Mouse (Mus musculus): ENCODE data around the gene Myh7b. TPM values are rescaled to one million over a fixed set of nuclear protein-coding genes. Genes with fewer than 3 reads are reported as not detected.

The Myh7b gene
- under 1 TPM in 2 of 26 experiments, not detected in 24; 0.10 to 0.14 TPM for total RNA-seq (2018; cell fraction: chromatin; rRNA removed)
- total RNA-seq (2018; cell fraction: cytosol; rRNA removed) = under 1 TPM in 1 of 26 experiments, not detected in 25; 0.03 TPM
- not detected for total RNA-seq (2018; cell fraction: nucleus; rRNA removed)
- not detected in 3 replicates for polyA plus RNA-seq (2018)

DNA sequence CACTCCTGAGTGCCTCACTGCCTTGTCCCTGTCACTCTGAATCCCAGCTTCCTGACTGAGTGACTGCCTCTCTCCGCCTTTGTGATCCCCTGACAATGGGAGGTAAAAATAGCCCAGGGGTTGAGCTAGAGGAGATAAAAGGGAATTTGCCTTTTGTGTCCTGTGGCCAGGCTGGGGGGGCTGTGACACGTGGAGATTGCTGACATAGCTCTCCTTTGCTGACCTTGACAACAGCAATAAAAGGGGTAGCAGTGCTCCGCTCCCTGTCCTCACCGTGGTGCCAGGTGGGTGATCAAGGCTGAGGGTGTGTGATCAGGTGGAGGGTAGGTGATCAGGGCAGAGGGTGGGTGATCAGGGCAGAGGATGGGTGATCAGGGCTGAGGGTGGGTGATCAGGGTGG lies at the start of gene Myh7b:
Myh7b (plus strand) TSS at position 235 of the 400 bp plus-strand sequence.
- Histone ChIP-seq H3K4me3 (ENCODE audit: inconsistent target) (no peak within 1 kb of the TSS), H3K36me3 (ENCODE audit: inconsistent target) (no peaks in the 10 kb centered on the region), H3K79me2 (ENCODE audit: inconsistent target) (no peaks in the 10 kb centered on the region), H3K27ac (no peak within 1 kb of the TSS)
- 61% methylated on average over 4 of the region's 4 CpGs for WGBS (ENCODE audit: missing documents)

DNA sequence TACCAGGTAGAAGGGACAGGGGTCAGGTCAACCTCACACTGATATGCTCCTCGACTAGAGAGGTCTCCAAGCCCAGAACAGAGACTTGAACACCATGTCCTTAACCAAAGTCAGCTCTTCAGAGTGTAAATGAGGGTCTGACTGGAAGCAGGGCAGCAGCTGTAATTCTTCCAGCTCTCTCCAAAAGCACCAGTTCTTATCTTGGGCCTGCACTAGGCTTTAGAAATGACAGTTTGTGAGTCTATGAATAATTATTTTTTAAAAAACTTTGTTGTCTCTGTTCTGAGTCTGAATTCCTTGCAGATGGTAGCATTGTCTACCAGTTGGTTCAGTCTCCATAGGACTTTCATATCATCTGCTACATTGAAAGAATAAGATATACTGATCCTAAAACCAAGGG lies 48.8 kb upstream of the Myh7b start:
- WGBS (ENCODE audit: missing documents) = 60% methylated on average over 1 of the region's 1 CpGs
- H3K4me3 ChIP-seq (ENCODE audit: inconsistent target) = no peak overlapping the region
- H3K27ac ChIP-seq = no peak overlapping the region
- no peaks in the 10 kb centered on the region for H3K79me2 ChIP-seq (ENCODE audit: inconsistent target)
- H3K36me3 ChIP-seq (ENCODE audit: inconsistent target) = no peaks in the 10 kb centered on the region

DNA sequence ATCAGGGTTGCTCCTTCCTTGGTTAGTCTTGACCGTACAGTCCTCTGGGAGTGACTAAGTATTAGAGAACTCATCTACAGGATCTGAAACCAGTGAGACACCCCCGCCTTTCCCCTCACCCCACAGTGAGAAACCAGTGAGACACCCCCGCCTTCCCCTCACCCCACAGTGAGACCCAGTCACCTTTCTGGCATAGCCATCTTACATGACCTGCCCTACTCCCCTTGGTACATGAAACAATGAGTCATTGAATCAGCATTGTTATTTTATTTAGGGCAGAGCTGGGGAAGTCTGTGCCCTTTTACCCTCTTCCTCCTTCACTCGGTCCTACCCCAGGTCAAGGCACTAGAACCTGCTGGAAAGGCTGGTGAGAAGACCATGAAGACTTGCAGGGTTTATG lies 48.1 kb upstream of the Myh7b start:
- Histone ChIP-seq H3K79me2 (ENCODE audit: inconsistent target) (no peaks in the 10 kb centered on the region), H3K4me3 (ENCODE audit: inconsistent target) (no peak overlapping the region), H3K36me3 (ENCODE audit: inconsistent target) (no peaks in the 10 kb centered on the region), H3K27ac (no peak overlapping the region)
- 51% methylated on average over 4 of the region's 4 CpGs for WGBS (ENCODE audit: missing documents)

DNA sequence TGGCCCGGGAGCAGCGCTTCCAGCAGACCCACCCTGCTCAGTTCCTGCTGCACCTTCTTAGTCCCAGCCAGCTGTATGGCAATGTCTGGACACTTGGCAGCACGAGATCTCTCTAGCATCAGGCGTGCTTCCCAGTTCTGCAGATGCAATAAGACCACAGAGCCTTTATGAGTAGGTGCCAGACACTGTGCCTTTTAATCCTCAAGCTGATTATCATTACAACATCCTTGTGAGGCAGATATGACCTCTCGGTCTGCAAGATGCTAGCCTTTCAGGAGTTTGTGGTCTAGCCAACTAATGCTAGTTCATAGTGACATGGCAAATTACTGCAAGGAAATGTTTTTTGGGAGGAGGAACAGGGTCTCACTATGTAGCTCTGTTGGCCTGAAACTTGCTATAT lies 43.3 kb upstream of the Myh7b start:
- no peaks in the 10 kb centered on the region for H3K79me2 ChIP-seq (ENCODE audit: inconsistent target)
- WGBS (ENCODE audit: missing documents) = 58% methylated on average over 5 of the region's 5 CpGs
- H3K36me3 ChIP-seq (ENCODE audit: inconsistent target) = no peaks in the 10 kb centered on the region
- no peak overlapping the region for H3K27ac ChIP-seq
- H3K4me3 ChIP-seq (ENCODE audit: inconsistent target) = no peak overlapping the region

- Histone ChIP-seq H3K4me3 (ENCODE audit: inconsistent target) (no peak overlapping the region), H3K79me2 (ENCODE audit: inconsistent target) (no peaks in the 10 kb centered on the region), H3K27ac (no peak overlapping the region), H3K36me3 (ENCODE audit: inconsistent target) (no peaks in the 10 kb centered on the region)
- WGBS (ENCODE audit: missing documents) = 95% methylated on average over 3 of the region's 3 CpGs
Measured at GRCm38 (mm10) chr2:155569223-155569807, 41.7 kb upstream of the Myh7b start.

- no peaks in the 10 kb centered on the region for H3K79me2 ChIP-seq (ENCODE audit: inconsistent target)
- H3K36me3 ChIP-seq (ENCODE audit: inconsistent target) = 0 out of 2 replicates have a peak, but pooled peaks cover 11% of the 10 kb centered on the region
- WGBS (ENCODE audit: missing documents) = 97% methylated on average over 9 of the region's 9 CpGs
- no peak overlapping the region for H3K4me3 ChIP-seq (ENCODE audit: inconsistent target)
- H3K27ac ChIP-seq = no peak overlapping the region
Measured at GRCm38 (mm10) chr2:155573001-155573400, 38.0 kb upstream of the Myh7b start.

- H3K36me3 ChIP-seq (ENCODE audit: inconsistent target) = 0 out of 2 replicates have a peak, but pooled peaks cover 11% of the 10 kb centered on the region
- WGBS (ENCODE audit: missing documents) = 96% methylated on average over 7 of the region's 7 CpGs
- no peak overlapping the region for H3K4me3 ChIP-seq (ENCODE audit: inconsistent target)
- no peaks in the 10 kb centered on the region for H3K79me2 ChIP-seq (ENCODE audit: inconsistent target)
- H3K27ac ChIP-seq = no peak overlapping the region
Measured at GRCm38 (mm10) chr2:155573996-155574395, 37.0 kb upstream of the Myh7b start.

DNA sequence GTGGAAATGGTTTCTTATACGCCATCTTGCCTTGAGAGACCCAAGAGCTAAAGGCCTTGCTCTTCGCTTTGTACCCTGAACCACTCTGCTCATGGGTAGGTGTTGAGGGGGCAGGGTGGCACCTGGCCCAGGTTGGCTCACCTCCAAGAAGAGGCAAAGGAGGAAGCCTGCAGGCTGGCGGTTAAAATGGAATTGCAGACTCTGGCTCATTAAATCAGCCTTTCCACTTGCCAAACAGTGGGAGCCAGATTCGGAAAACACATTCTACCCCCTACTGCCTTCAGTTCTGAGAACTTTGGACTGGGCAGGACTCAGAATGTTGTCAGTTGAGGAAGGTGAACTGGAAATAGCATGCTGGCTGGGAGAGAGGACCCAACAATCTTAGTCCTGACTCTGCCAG lies 36.3 kb upstream of the Myh7b start:
- Histone ChIP-seq H3K4me3 (ENCODE audit: inconsistent target) (no peak overlapping the region), H3K36me3 (ENCODE audit: inconsistent target) (0 out of 2 replicates have a peak, but pooled peaks cover 11% of the 10 kb centered on the region), H3K27ac (no peak overlapping the region), H3K79me2 (ENCODE audit: inconsistent target) (no peaks in the 10 kb centered on the region)
- 83% methylated on average over 4 of the region's 4 CpGs for WGBS (ENCODE audit: missing documents)

DNA sequence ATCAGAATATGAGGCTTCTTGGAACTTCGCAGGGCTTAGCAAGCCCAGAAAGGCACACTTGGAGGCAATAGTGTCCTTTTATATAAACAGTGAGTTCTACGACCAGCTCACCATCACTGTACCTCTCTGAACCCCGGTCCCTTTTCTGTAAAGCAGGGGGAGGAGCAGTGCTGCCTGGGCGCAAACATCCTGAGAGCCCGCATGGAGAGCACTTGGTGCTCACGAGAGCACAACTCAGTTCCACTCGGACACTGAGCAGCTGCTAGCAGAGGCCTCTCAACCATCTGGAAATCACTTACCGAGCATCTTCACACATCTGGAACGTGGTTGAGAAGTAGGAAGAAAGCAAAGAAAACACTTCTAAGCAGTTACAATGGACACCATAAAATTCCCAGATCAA lies 34.4 kb upstream of the Myh7b start:
- no peaks in the 10 kb centered on the region for H3K79me2 ChIP-seq (ENCODE audit: inconsistent target)
- no peak overlapping the region for H3K27ac ChIP-seq
- H3K36me3 ChIP-seq (ENCODE audit: inconsistent target) = 0 out of 2 replicates have a peak, but pooled peaks cover 11% of the 10 kb centered on the region
- no peak overlapping the region for H3K4me3 ChIP-seq (ENCODE audit: inconsistent target)
- 91% methylated on average over 9 of the region's 9 CpGs for WGBS (ENCODE audit: missing documents)

GRCm38 (mm10) chr2:155580331-155580730 lies 30.7 kb upstream of the Myh7b start:
- Histone ChIP-seq H3K27ac (no peak overlapping the region), H3K79me2 (ENCODE audit: inconsistent target) (no peaks in the 10 kb centered on the region), H3K36me3 (ENCODE audit: inconsistent target) (0 out of 2 replicates have a peak, but pooled peaks cover 11% of the 10 kb centered on the region), H3K4me3 (ENCODE audit: inconsistent target) (no peak overlapping the region)
- 96% methylated on average over 3 of the region's 3 CpGs for WGBS (ENCODE audit: missing documents)

GRCm38 (mm10) chr2:155582384-155582995 lies 28.5 kb upstream of the Myh7b start:
- 92% methylated on average over 4 of the region's 4 CpGs for WGBS (ENCODE audit: missing documents)
- Histone ChIP-seq H3K79me2 (ENCODE audit: inconsistent target) (no peaks in the 10 kb centered on the region), H3K36me3 (ENCODE audit: inconsistent target) (no peaks in the 10 kb centered on the region), H3K27ac (no peak overlapping the region), H3K4me3 (ENCODE audit: inconsistent target) (no peak overlapping the region)

GRCm38 (mm10) chr2:155582996-155583395 lies 28.0 kb upstream of the Myh7b start:
- 95% methylated on average over 5 of the region's 5 CpGs for WGBS (ENCODE audit: missing documents)
- no peak overlapping the region for H3K4me3 ChIP-seq (ENCODE audit: inconsistent target)
- no peak overlapping the region for H3K27ac ChIP-seq
- no peaks in the 10 kb centered on the region for H3K79me2 ChIP-seq (ENCODE audit: inconsistent target)
- H3K36me3 ChIP-seq (ENCODE audit: inconsistent target) = no peaks in the 10 kb centered on the region

GRCm38 (mm10) chr2:155583927-155584530 lies 27.0 kb upstream of the Myh7b start:
- H3K79me2 ChIP-seq (ENCODE audit: inconsistent target) = no peaks in the 10 kb centered on the region
- H3K27ac ChIP-seq = no peak overlapping the region
- no peak overlapping the region for H3K4me3 ChIP-seq (ENCODE audit: inconsistent target)
- no peaks in the 10 kb centered on the region for H3K36me3 ChIP-seq (ENCODE audit: inconsistent target)
- WGBS (ENCODE audit: missing documents) = 56% methylated on average over 5 of the region's 5 CpGs

DNA sequence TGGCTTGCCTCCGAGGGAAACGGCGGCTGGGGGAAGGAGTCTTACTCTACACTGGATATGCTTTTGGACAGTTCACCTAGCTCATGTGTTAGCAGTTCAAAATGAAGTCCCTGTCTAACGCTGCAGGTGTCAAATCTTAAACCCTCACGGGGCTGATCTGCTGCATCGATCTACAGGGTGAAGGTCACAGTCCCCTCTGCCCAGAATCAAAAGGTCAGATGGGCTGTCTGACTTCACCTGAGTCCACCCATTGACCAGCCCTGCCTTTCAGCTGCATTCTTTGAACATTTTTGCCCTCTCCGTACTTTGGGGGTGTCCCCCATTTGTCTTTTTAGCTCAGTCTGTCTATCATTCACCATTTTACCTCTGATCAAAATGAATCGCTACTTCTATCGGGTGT lies 25.9 kb upstream of the Myh7b start:
- Histone ChIP-seq H3K27ac (no peak overlapping the region), H3K79me2 (ENCODE audit: inconsistent target) (no peaks in the 10 kb centered on the region), H3K36me3 (ENCODE audit: inconsistent target) (no peaks in the 10 kb centered on the region), H3K4me3 (ENCODE audit: inconsistent target) (no peak overlapping the region)
- WGBS (ENCODE audit: missing documents) = 76% methylated on average over 9 of the region's 9 CpGs

DNA sequence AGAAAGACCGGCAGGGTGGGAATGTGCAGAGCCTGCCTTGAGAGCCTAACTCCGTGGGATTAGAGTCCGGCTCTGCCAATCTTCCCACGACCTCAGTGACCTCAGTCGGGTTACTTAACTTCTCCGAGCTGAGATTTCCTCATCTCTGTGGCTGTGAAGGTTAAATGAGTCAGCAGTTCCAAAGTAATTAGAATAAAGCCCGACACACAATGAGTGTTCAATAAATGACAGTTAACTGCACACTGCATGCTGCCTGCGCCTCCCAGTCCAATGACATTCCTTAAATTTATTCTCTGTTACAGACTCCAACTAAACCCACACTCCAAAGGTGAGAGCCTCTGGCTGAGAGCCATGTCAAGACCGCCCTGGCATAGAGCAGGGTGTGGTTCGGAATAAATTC lies 25.5 kb upstream of the Myh7b start:
- Histone ChIP-seq H3K27ac (no peak overlapping the region), H3K36me3 (ENCODE audit: inconsistent target) (no peaks in the 10 kb centered on the region)

More for the DNA sequence above, 25.5 kb upstream of the Myh7b start:
- WGBS (ENCODE audit: missing documents) = 37% methylated on average over 10 of the region's 10 CpGs
- no peaks in the 10 kb centered on the region for H3K79me2 ChIP-seq (ENCODE audit: inconsistent target)
- no peak overlapping the region for H3K4me3 ChIP-seq (ENCODE audit: inconsistent target)
